Mouse (Mus musculus): ENCODE measurements around the gene 1700042G07Rik. TPM values are rescaled to one million over a fixed set of nuclear protein-coding genes. Genes with fewer than 3 reads are reported as not detected.

Gene 1700042G07Rik
- total RNA-seq, 1 experiment from 2014 or later: not detected

Other genes starting within 250 kb of the 1700042G07Rik start
- gene Dmbx1, start 233.4 kb upstream of the 1700042G07Rik start, total RNA-seq (2017): not detected in 3 replicates
- gene Faah, start 155.4 kb upstream of the 1700042G07Rik start, total RNA-seq (2017): 5.3 to 9.1 TPM (median 6.8 TPM) in 3 replicates
- gene Nsun4, start 119.5 kb upstream of the 1700042G07Rik start, total RNA-seq (2017): 19.5 to 41.1 TPM (median 19.5 TPM) in 3 replicates
- gene Uqcrh, start 98.3 kb upstream of the 1700042G07Rik start, total RNA-seq (2017): 438 to 562 TPM (median 516 TPM) in 3 replicates
- 5.2 to 13.2 TPM (median 8.6 TPM) in 3 replicates for gene Lrrc41, start 98.1 kb upstream of the 1700042G07Rik start, total RNA-seq (2017)
- gene Rad54l, start 49.7 kb upstream of the 1700042G07Rik start, total RNA-seq (2017): 1.1 to 2.1 TPM (median 1.2 TPM) in 3 replicates
- gene Pomgnt1, start 49.5 kb upstream of the 1700042G07Rik start, total RNA-seq (2017): 10.0 to 24.0 TPM (median 12.7 TPM) in 3 replicates
- 0.19 TPM in 1 of 3 replicates, not detected in the others for gene Lurap1, start 22.0 kb upstream of the 1700042G07Rik start, total RNA-seq (2017)
- not detected in 3 replicates for gene Tspan1, start 5.8 kb upstream of the 1700042G07Rik start, total RNA-seq (2017)
- gene Gm49337, start within 50 bp of the 1700042G07Rik start, total RNA-seq (2017): 0.76 TPM in 1 of 3 replicates, not detected in the others
- gene Pik3r3, start 48.2 kb downstream of the 1700042G07Rik start, total RNA-seq (2017): 0.87 to 2.9 TPM in 2 of 3 replicates, not detected in the other